Mouse (Mus musculus) testis, postnatal 10 days (tissue): ENCODE data around the gene Stk4.

Experiments used
- DNase-seq: peaks from one replicate; pipeline ENCODE4 v3.0.0; 2021; ENCODE audit warnings: low spot score

The Stk4 gene

GRCm38 (mm10) chr2:164079488-164079887, 9.4 kb downstream of the Stk4 start:
- no peak for DNase-seq

- no peak for DNase-seq
These were observed 11.5 kb downstream of the Stk4 start for GRCm38 (mm10) chr2:164081577-164081976.

- no peak for DNase-seq
These were observed 12.1 kb downstream of the Stk4 start for GRCm38 (mm10) chr2:164082175-164082574.

- DNase-seq: no peak
These were observed 13.7 kb downstream of the Stk4 start for GRCm38 (mm10) chr2:164083609-164084341.

GRCm38 (mm10) chr2:164084342-164084700, 14.2 kb downstream of the Stk4 start:
- DNase-seq: no peak

GRCm38 (mm10) chr2:164087416-164088017, 17.4 kb downstream of the Stk4 start:
- DNase-seq: no peak

GRCm38 (mm10) chr2:164089508-164089907, 19.4 kb downstream of the Stk4 start:
- DNase-seq: no peak

- no peak for DNase-seq
These were observed 24.0 kb downstream of the Stk4 start for GRCm38 (mm10) chr2:164094152-164094551.

- no peak for DNase-seq
These were observed 28.6 kb downstream of the Stk4 start for GRCm38 (mm10) chr2:164098603-164099250.

- no peak for DNase-seq
These were observed 31.8 kb downstream of the Stk4 start for GRCm38 (mm10) chr2:164101936-164102335.

GRCm38 (mm10) chr2:164102366-164102765, 32.2 kb downstream of the Stk4 start:
- no peak for DNase-seq

- DNase-seq: peak; percentile 83
These were observed 33.4 kb downstream of the Stk4 start for GRCm38 (mm10) chr2:164103501-164103900.

- no peak for DNase-seq
These were observed 36.3 kb downstream of the Stk4 start for GRCm38 (mm10) chr2:164106287-164107035.

- DNase-seq: no peak
These were observed 37.2 kb downstream of the Stk4 start for GRCm38 (mm10) chr2:164107125-164107874.

GRCm38 (mm10) chr2:164108501-164108900, 38.4 kb downstream of the Stk4 start:
- DNase-seq: no peak

- no peak for DNase-seq
These were observed 41.4 kb downstream of the Stk4 start for GRCm38 (mm10) chr2:164111546-164111945.

- DNase-seq: no peak
These were observed 43.9 kb downstream of the Stk4 start for GRCm38 (mm10) chr2:164114051-164114450.

GRCm38 (mm10) chr2:164115531-164115930, 45.4 kb downstream of the Stk4 start:
- no peak for DNase-seq

- no peak for DNase-seq
These were observed 49.4 kb downstream of the Stk4 start for GRCm38 (mm10) chr2:164119503-164119902.

- no peak for DNase-seq
These were observed 53.1 kb downstream of the Stk4 start for GRCm38 (mm10) chr2:164123169-164123766.

GRCm38 (mm10) chr2:164126533-164126955, 56.4 kb downstream of the Stk4 start:
- no peak for DNase-seq
